8 mouse cellular contexts compared by ENCODE assay signal in genomic region chr7:44824872-44825271, GRCm38 (mm10). TPM values are rescaled to one million over a fixed set of nuclear protein-coding genes. Genes with fewer than 3 reads are reported as not detected.
DNase-seq lines count a peak whose midpoint lies in the region; ATAC-seq lines count a peak whose summit lies in the region.

No protein-coding gene starts in this region.

- no peak overlapping the region for H3K4me3 ChIP-seq in neural tube, embryonic 14.5 days (ENCODE audit: low read depth, low read length)

- H3K9ac ChIP-seq in neural tube, embryonic 14.5 days (replicated peaks; ENCODE audit: low read depth, low read length) = no peak overlapping the region

- no peaks in the 10 kb centered on the region for H3K9me3 ChIP-seq in neural tube, embryonic 14.5 days (ENCODE audit: control insufficient read depth, low read length)

- 30% methylated on average over 3 of the region's 3 CpGs for WGBS in neural tube, embryonic 14.5 days

- peaks cover 12% of the 10 kb centered on the region for H3K36me3 ChIP-seq in neural tube, embryonic 14.5 days (ENCODE audit: control insufficient read depth, insufficient read depth, low read length)

- ATAC-seq in neural tube, embryonic 14.5 days (ENCODE audit: low read depth) = peak; percentile 70; the same call in 1 of the 2 replicates

- H3K27me3 ChIP-seq in neural tube, embryonic 14.5 days (ENCODE audit: control insufficient read depth, insufficient read depth, low read length) = no peaks in the 10 kb centered on the region

- H3K4me2 ChIP-seq in neural tube, embryonic 14.5 days (ENCODE audit: low read depth, low read length) = no peak overlapping the region

- peak; percentile 90 for DNase-seq in CD4-positive, CD25-positive, alpha-beta regulatory T cell, adult 2 months (ENCODE audit: low read depth, low spot score)
- DNase-seq in adrenal gland, adult 18-20 months (ENCODE audit: low spot score in 2 of 2) = peak; percentile 70 to 80
- peak; percentile 86 for DNase-seq in embryo, embryonic 10 days (ENCODE audit: low spot score)
- DNase-seq in gastrocnemius, postnatal 36 days = peak; percentile 54 to 81
- DNase-seq in kidney, postnatal 10 days = peak; percentile 88
- DNase-seq in lung, adult 18-20 months = peak; percentile 75 to 79
- peak; percentile 47 to 61 for DNase-seq in thymus, adult 18-20 months

- no peak overlapping the region for H3K27ac ChIP-seq in neural tube, embryonic 14.5 days (ENCODE audit: low read depth, low read length)

- intact Hi-C loops in gastrocnemius, postnatal 36 days (cut with DNase I) = loop anchor here (2.0 to 10.0 kb wide), 2 partner anchors 100 to 180 kb away; no protein-coding TSS in a partner anchor

- H3K4me1 ChIP-seq in neural tube, embryonic 14.5 days (ENCODE audit: control insufficient read depth, insufficient read depth, low read length) = no peaks in the 10 kb centered on the region

RNA-seq across cellular contexts. Expression of gene Atf5, which starts 8.4 kb away (rescaled TPM):
- total RNA-seq in adrenal gland, adult 18-20 months (2021) = 100 to 1,000 TPM; 136 to 217 TPM
- total RNA-seq in gastrocnemius, postnatal 36 days (2021) = 10 to 100 TPM; 55.2 to 69.3 TPM
- 2.1 and 2.3 TPM in 2 replicates for polyA plus RNA-seq in neural tube, embryonic 14.5 days (2014; fragmentation: Nextera tagmentation; extraction: Ambion mirVana)

RNA-seq across cellular contexts. Expression of gene Il4i1, which starts 8.7 kb away (rescaled TPM):
- total RNA-seq in adrenal gland, adult 18-20 months (2021) = 1 to 10 TPM; 1.6 to 2.6 TPM
- total RNA-seq in gastrocnemius, postnatal 36 days (2021) = 1 to 10 TPM; 1.0 to 6.4 TPM
- 1.6 and 1.7 TPM in 2 replicates for polyA plus RNA-seq in neural tube, embryonic 14.5 days (2014; fragmentation: Nextera tagmentation; extraction: Ambion mirVana)

RNA-seq across cellular contexts. Expression of gene Nup62, which starts 9.0 kb away (rescaled TPM):
- 10 to 100 TPM; 48.5 to 52.7 TPM for total RNA-seq in adrenal gland, adult 18-20 months (2021)
- total RNA-seq in gastrocnemius, postnatal 36 days (2021) = 10 to 100 TPM; 19.6 to 20.0 TPM
- 22.4 and 26.3 TPM in 2 replicates for polyA plus RNA-seq in neural tube, embryonic 14.5 days (2014; fragmentation: Nextera tagmentation; extraction: Ambion mirVana)

RNA-seq across cellular contexts. Expression of gene Akt1s1, which starts 23.9 kb away (rescaled TPM):
- 100 to 1,000 TPM in 1 of 2 experiments, 10 to 100 TPM in 1; 86.3 to 128 TPM for total RNA-seq in adrenal gland, adult 18-20 months (2021)
- 100 to 1,000 TPM; 111 to 122 TPM for total RNA-seq in gastrocnemius, postnatal 36 days (2021)
- polyA plus RNA-seq in neural tube, embryonic 14.5 days (2014; fragmentation: Nextera tagmentation; extraction: Ambion mirVana) = 36.4 and 46.8 TPM in 2 replicates

RNA-seq across cellular contexts. Expression of gene Tbc1d17, which starts 24.0 kb away (rescaled TPM):
- 10 to 100 TPM; 48.1 to 60.2 TPM for total RNA-seq in adrenal gland, adult 18-20 months (2021)
- total RNA-seq in gastrocnemius, postnatal 36 days (2021) = 10 to 100 TPM; 42.4 to 53.4 TPM
- polyA plus RNA-seq in neural tube, embryonic 14.5 days (2014; fragmentation: Nextera tagmentation; extraction: Ambion mirVana) = 92.5 and 96.4 TPM in 2 replicates
